Mouse (Mus musculus) brain, embryonic 14.5 days (tissue): ENCODE results near the gene Olfr770. TPM values are rescaled to one million over a fixed set of nuclear protein-coding genes. Genes with fewer than 3 reads are reported as not detected.
"Not testable (repeated sequence)": the region's sequence is repeated elsewhere in the genome, so short reads cannot be mapped to it uniquely, and the experiment has no call there.

Experiments
- DNase-seq: peaks from one replicate; pipeline ENCODE4 v3.0.0-alpha.2; 2011; ENCODE audit warnings: low read depth
- CTCF ChIP-seq: fragments of 200-500 bp; IDR thresholded peaks from 2 replicates; pipeline ENCODE4 v1.5.1; 2012; ENCODE audit warnings: inconsistent platforms, mild to moderate bottlenecking, moderate library complexity, borderline replicate concordance; ENCODE audit not compliant: insufficient read depth, insufficient read length; ENCODE audit errors: extremely low read depth
- POLR2A ChIP-seq: fragments of 200-500 bp; IDR thresholded peaks from 2 replicates; pipeline ENCODE4 v1.6.1; 2012; ENCODE audit warnings: mild to moderate bottlenecking, inconsistent platforms, borderline replicate concordance; ENCODE audit not compliant: poor library complexity, insufficient read depth, insufficient read length, severe bottlenecking; ENCODE audit errors: extremely low read depth
- polyA plus RNA-seq: library from polyadenylated mRNA; depleted of rRNA; stranded (reverse); fragments of >200 nt; gene quantifications from 2 replicates; pipeline ENCODE4 v1.2.3, GENCODE M21; 2012; rRNA removed

Olfr770 gene
- polyA plus RNA-seq, result not detected in 2 replicates

- DNase-seq, result no peak
- TF ChIP-seq CTCF (no peak), POLR2A (no peak)
Measured at GRCm38 (mm10) chr10:129138898-129139297, at the start of gene Olfr770. Gene Olfr770, minus strand, starts transcription at chr10:129138998.

GRCm38 (mm10) chr10:129187319-129187718 lies 48.5 kb upstream of the Olfr770 start, which contains the start of gene Olfr773:
Gene Olfr773, minus strand, starts transcription at chr10:129187419.
- DNase-seq, result not testable (repeated sequence)

- not testable (repeated sequence) for DNase-seq
Measured at GRCm38 (mm10) chr10:129177821-129178220, 39.0 kb upstream of the Olfr770 start, which contains the start of gene Olfr772. Gene Olfr772, minus strand, starts transcription at chr10:129177921.

GRCm38 (mm10) chr10:129164651-129165050 lies 25.9 kb upstream of the Olfr770 start, which contains the start of gene Olfr771:
Gene Olfr771, minus strand, starts transcription at chr10:129164751.
- no peak for DNase-seq
- TF ChIP-seq CTCF, result no peak
- no peak for TF ChIP-seq POLR2A

- DNase-seq, result no peak
- TF ChIP-seq CTCF (no peak), POLR2A (no peak)
Measured at GRCm38 (mm10) chr10:129117761-129118160, 21.0 kb downstream of the Olfr770 start, which contains the start of gene Olfr769. Gene Olfr769, minus strand, starts transcription at chr10:129117861.

GRCm38 (mm10) chr10:129115146-129115545 lies 23.7 kb downstream of the Olfr770 start:
- TF ChIP-seq POLR2A (no peak), CTCF (no peak)
- DNase-seq, result no peak

GRCm38 (mm10) chr10:129101231-129101630 lies 37.6 kb downstream of the Olfr770 start:
- TF ChIP-seq CTCF (no peak), POLR2A (no peak)
- no peak for DNase-seq

GRCm38 (mm10) chr10:129099275-129099674 lies 39.5 kb downstream of the Olfr770 start, which contains the start of gene Olfr768:
Gene Olfr768, minus strand, starts transcription at chr10:129099375.
- no peak for DNase-seq
- TF ChIP-seq POLR2A (no peak), CTCF (no peak)

GRCm38 (mm10) chr10:129082810-129083209 lies 56.0 kb downstream of the Olfr770 start, which contains the start of gene Olfr767:
Gene Olfr767, minus strand, starts transcription at chr10:129082910.
- DNase-seq, result not testable (repeated sequence)

Other genes starting within 250 kb of the Olfr770 start
- 10.1 and 17.4 TPM in 2 replicates for gene Gdf11, start 247.3 kb downstream of the Olfr770 start, polyA plus RNA-seq
- gene Cd63, start 238.0 kb downstream of the Olfr770 start, polyA plus RNA-seq, result 59.6 and 74.0 TPM in 2 replicates
- 21.7 and 23.6 TPM in 2 replicates for gene Rdh5, start 216.1 kb downstream of the Olfr770 start, polyA plus RNA-seq
- gene Bloc1s1, start 215.0 kb downstream of the Olfr770 start, polyA plus RNA-seq, result 269 and 298 TPM in 2 replicates
- gene Itga7, start 205.2 kb downstream of the Olfr770 start, polyA plus RNA-seq, result 5.8 and 7.1 TPM in 2 replicates
- 0.08 TPM in 1 of 2 replicates, not detected in the other for gene Mettl7b, start 178.0 kb downstream of the Olfr770 start, polyA plus RNA-seq
- gene Olfr9, start 149.6 kb downstream of the Olfr770 start, polyA plus RNA-seq, result not detected in 2 replicates
- not detected in 2 replicates for gene Olfr763, start 128.2 kb downstream of the Olfr770 start, polyA plus RNA-seq
- not detected in 2 replicates for gene Olfr764-ps1, start 99.1 kb downstream of the Olfr770 start, polyA plus RNA-seq
- not detected in 2 replicates for gene Olfr765, start 89.0 kb downstream of the Olfr770 start, polyA plus RNA-seq
- not detected in 2 replicates for gene Olfr766-ps1, start 70.0 kb downstream of the Olfr770 start, polyA plus RNA-seq
- gene Olfr767, start 56.1 kb downstream of the Olfr770 start, polyA plus RNA-seq, result not detected in 2 replicates
- gene Olfr768, start 39.6 kb downstream of the Olfr770 start, polyA plus RNA-seq, result not detected in 2 replicates
- not detected in 2 replicates for gene Olfr769, start 21.1 kb downstream of the Olfr770 start, polyA plus RNA-seq
- not detected in 2 replicates for gene Olfr771, start 25.8 kb upstream of the Olfr770 start, polyA plus RNA-seq
- not detected in 2 replicates for gene Olfr772, start 38.9 kb upstream of the Olfr770 start, polyA plus RNA-seq
- not detected in 2 replicates for gene Olfr773, start 48.4 kb upstream of the Olfr770 start, polyA plus RNA-seq
- not detected in 2 replicates for gene Olfr774, start 97.2 kb upstream of the Olfr770 start, polyA plus RNA-seq
- not detected in 2 replicates for gene Olfr775, start 109.4 kb upstream of the Olfr770 start, polyA plus RNA-seq
- gene Olfr776, start 120.1 kb upstream of the Olfr770 start, polyA plus RNA-seq, result not detected in 2 replicates
- not detected in 2 replicates for gene Olfr777, start 132.5 kb upstream of the Olfr770 start, polyA plus RNA-seq
- gene Olfr780, start 179.1 kb upstream of the Olfr770 start, polyA plus RNA-seq, result not detected in 2 replicates
- gene Olfr781, start 189.9 kb upstream of the Olfr770 start, polyA plus RNA-seq, result not detected in 2 replicates
- gene Olfr782, start 209.9 kb upstream of the Olfr770 start, polyA plus RNA-seq, result not detected in 2 replicates
- gene Olfr784, start 245.1 kb upstream of the Olfr770 start, polyA plus RNA-seq, result 0.08 and 0.16 TPM in 2 replicates